Mouse (Mus musculus) brain, embryonic 14.5 days (tissue): ENCODE data around the gene Psmc6.

Experiments
- CTCF ChIP-seq: fragments of 200-500 bp; IDR thresholded peaks from 2 replicates; pipeline ENCODE4 v1.5.1; 2012; ENCODE audit warnings: inconsistent platforms, mild to moderate bottlenecking, moderate library complexity, borderline replicate concordance; ENCODE audit not compliant: insufficient read depth, insufficient read length; ENCODE audit errors: extremely low read depth
- POLR2A ChIP-seq: fragments of 200-500 bp; IDR thresholded peaks from 2 replicates; pipeline ENCODE4 v1.6.1; 2012; ENCODE audit warnings: mild to moderate bottlenecking, inconsistent platforms, borderline replicate concordance; ENCODE audit not compliant: poor library complexity, insufficient read depth, insufficient read length, severe bottlenecking; ENCODE audit errors: extremely low read depth

GRCm38 (mm10) chr14:45322450-45322849, 7.1 kb upstream of the Psmc6 start:
- TF ChIP-seq CTCF (no peak), POLR2A (no peak)
